Mouse (Mus musculus) spleen, postnatal 10 days (tissue): ENCODE data around the gene Hibadh.

Source experiments
- DNase-seq, 2 experiments: peaks; one replicate each; pipeline ENCODE4 v3.0.0; 2021 to 2022; ENCODE audit warnings: low spot score in 2 of 2

Hibadh gene

GRCm38 (mm10) chr6:52502986-52503385, 137.2 kb downstream of the Hibadh start:
- no peak for DNase-seq

GRCm38 (mm10) chr6:52501479-52501878, 138.7 kb downstream of the Hibadh start:
- no peak for DNase-seq
